Mouse (Mus musculus) T-helper 1 cell (primary cell): ENCODE measurements around the gene Pde4d.

Experiments
- in situ Hi-C: fragments of 300-600 bp; cut with MboI, MseI; formaldehyde crosslinking; loops from one replicate; pipeline ENCODE4 v1.15.1; 2025; ENCODE audit warnings: high pct_unique_total_duplicates

The Pde4d gene

DNA sequence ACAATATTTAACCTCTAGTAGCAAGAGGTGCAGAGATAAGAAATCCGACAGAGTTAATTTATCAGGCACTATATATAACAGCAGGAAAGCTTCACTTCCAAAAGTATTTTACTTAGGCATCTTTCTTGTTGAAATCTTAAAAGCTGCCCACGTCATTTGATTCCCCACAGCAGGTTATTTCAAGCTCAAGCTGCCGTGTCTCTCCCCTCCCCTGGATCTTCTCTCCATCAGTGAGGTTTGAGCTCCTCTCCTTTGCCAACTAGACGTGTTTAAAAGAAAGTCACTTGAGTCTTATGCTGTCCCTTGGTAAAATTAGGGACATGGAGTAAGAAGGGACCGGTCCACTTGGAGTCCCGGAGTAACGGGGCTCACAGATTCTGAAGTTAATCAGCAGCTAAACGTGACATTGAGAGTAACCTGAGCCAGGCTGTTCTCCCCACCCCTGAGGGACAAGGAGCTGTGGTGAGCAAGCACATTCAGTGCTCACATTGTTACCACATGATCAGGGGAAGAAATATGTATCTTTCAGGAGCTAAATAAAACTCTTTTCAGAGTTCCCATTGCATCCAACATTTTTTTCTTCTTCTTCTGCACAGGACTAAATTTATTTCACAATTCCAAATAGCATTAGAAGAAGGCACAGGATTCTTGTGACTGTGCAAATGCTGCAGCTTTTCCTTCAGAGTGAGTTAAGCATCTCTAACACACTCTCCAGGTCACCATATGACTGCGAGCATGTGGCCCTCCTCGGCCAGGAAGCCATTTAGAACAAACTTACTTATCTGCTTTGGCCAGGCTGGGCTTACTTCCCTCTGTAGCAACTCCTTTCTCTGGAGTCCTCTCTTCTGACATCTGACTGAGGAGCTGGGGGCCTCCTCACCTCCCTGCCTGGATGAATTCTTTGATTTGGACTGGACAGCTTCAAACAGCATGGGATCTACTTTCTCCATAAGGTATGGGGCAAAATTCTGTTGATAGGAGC is at the start of gene Pde4d:
Gene Pde4d (plus strand): TSS at position 833 of the 982 bp plus-strand sequence.
- in situ Hi-C loops: no loop called here

DNA sequence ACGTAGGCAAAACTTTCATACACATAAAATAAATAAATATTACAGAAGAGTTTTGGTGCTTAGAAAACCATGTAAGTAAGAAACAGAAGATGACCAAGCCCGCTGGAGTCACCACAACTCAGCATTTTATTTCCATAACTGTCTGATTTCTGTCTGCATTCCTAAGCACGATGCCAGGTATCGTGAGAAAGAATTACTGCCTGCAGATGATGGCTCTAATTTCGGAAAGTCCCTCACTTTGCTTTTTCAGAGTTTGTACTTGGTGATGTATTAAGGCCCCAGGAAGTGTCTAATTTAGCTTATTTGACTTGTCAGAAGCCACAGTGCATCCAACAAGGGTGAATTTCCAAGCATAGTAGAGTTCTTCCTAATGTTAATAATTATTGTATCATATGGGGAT is 46.6 kb upstream of the Pde4d start:
- in situ Hi-C loops: no loop called here

DNA sequence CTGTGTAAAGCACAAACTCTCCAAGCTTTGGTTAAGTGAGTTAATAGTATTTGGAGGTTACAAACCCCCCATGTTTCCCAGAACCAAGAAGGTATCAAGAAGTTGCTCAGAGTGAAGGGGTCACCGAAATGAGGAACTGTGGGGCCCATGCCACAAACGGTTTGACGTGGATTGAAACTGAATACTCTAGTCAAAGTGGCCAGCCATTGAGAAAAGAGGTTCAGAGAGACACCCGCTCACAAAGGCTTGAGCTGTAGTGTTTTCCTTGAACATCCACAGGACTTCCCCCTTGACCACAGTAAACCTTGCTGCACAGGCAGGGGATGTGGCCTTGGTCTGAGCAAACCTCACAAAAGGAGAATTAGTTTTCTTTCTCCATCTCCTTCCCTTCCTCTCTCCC is 45.4 kb upstream of the Pde4d start:
- in situ Hi-C loops: no loop called here

DNA sequence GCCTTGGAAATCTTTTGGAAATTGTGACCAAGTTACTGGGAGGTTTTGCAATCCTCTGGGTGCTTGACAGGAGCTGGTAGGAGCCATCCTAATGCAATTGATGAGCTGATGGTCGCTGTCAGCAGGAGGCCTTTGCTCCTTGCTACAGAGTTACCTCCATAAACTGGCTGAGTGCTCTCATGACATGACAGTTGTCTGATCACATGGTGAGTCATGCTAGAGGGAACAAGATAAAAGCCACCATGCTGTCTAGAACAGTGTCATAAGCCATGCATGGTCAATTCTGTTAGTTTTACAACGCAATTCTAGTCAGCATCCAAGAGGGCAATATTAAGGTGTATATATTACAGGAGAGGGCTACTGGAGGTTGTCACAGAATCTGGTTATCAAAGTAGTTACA is 34.3 kb upstream of the Pde4d start:
- in situ Hi-C loops: loop anchor here (5.0 kb wide), 1 partner anchor 43 kb away; no protein-coding TSS in a partner anchor

DNA sequence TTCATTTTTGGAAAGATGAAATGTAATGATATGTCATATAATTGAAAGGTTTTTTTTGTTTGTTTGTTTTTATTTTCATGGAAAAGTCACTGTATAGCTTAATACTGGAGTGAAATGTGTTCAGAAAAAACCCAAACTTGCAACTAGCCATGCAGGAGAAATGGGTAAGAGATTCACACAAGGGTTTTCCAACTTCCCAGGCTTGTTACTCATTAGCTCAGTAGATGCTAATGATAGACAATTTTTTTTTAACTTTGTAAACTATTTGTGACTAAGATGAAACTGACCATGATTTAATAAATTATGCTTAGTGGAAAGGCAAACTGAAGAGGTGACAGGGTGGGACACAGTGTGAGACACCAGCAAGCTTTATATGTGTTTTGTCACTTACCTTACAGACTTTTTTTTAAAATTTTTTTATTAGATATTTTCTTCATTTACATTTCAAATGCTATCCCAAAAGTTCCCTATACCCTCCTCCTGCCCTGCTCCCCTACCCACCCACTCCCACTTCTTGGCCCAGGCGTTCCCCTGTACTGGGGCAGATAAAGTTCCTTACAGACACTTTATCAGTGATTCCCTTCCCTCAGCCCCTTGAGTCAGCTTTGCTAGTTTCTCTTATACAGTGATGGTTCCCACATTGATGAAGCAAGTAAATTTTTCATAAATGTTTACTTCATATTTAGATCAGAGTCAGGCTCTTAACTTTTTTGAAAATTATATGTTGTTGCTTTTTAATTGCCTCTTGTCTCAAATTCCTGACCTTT is 30.8 kb upstream of the Pde4d start:
- in situ Hi-C loops: loop anchor here (5.0 kb wide), 1 partner anchor 47 kb away; no protein-coding TSS in a partner anchor

DNA sequence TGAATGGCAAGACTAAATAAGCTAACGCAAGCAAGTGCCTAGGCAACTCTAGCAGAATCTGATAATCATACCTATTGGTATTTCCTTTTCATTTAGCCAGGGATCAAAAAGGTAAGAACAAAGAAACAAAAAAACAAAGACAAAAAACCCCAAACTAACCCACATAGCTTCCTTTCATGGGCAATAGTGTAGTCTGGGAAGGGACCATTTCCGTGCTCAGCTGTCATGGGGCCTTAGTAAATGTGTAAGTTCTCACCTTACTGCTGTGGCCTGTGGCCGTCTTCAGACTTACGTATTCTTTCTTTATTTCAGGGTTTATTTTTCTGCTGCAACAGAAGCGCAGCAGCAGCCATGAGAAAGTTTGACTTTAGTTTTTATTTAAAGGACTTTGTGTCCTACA is 23.4 kb upstream of the Pde4d start:
- in situ Hi-C loops: no loop called here

DNA sequence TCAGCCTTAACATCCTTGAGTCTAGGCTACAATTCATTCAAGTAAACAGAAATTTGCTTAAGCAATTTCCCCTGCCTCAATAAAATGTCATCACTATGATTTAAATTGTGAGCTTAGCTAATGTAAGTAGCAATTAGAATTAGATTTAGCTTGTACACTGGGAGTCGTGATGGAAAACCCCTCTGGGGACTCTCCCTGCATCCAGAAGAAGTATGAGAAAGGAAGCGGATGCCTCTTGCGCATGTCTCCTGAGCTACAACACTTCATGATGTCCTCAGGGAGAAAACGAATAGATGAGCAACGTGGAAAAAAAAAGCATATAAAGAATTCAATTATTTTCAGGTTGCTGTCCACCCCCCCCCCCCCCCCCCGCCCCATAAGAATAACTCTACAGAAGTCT is 20.9 kb upstream of the Pde4d start:
- in situ Hi-C loops: no loop called here

DNA sequence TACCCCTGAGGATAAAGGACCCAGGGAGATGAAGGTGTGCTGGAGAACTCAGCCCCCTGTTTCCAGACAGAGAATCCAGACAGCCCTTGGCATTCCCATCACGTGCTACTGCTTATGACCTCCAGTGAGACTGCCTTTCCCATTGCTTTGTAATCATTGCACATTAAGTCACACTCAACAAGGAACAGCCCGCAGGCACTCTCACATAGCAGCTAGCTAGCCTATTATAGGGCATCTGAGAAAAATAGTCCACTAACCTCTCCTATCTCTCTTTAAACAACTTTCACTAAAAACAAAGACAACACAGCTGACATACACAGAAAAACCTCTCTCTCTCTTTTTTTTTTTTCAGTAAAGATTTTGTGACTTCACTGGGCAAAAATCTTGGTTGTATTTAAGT is 20.1 kb upstream of the Pde4d start:
- in situ Hi-C loops: no loop called here

DNA sequence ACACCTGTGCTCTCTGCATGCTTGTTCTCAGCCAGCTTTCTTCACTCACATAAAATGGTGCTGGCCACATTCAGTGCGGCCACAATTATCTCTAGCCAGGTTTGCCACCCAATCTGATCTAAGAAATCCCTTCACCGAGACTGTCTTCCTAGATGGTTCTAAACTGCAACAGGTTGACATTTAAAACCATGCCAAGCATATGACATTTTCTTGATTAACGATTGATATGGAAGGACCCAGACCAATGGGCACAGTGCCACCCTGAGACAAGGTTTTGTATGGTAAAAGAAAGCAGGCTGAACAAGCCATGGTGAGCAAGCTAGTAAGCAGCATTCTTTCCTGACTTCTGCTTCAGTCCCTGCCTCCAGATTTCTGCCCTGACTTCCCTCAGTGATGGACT is 18.0 kb upstream of the Pde4d start:
- in situ Hi-C loops: no loop called here

DNA sequence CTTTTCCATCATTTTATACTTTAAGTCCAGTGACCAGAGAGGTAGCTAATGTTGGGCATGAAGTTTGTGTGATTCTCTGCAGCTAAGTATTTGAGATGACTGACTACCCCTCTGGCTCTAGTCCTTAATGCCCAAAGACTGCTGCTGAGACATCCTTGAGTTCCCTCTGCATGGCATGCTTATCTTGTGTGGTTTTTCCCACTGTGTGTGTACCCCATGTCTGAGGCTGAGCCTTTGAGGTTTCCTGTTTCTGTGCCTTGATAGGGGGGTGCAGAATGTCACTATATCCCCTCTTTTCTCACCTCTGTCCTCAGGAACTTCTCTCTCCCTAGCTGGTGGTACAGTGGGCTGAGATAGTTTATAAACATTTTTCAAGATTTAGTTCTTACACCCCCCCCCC is 14.1 kb upstream of the Pde4d start:
- in situ Hi-C loops: no loop called here

DNA sequence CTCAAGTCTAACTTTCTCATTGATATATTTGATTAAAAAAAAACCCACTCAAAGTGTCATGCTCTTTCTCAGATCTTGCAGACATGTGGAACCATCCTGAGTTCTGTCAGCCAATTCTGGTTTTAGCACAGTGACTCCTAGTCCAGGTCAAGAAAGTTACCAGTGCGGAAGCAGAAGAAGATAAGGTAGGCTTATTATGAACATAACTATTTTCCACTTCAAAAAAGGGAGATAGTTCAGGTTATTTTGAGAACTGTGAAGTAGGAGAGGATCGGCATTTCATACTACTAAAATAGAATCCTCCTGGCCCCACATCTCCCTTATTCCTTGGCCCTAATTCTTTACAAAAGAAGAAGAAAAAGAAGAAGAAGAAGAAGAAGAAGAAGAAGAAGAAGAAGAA is 12.3 kb upstream of the Pde4d start:
- in situ Hi-C loops: no loop called here

DNA sequence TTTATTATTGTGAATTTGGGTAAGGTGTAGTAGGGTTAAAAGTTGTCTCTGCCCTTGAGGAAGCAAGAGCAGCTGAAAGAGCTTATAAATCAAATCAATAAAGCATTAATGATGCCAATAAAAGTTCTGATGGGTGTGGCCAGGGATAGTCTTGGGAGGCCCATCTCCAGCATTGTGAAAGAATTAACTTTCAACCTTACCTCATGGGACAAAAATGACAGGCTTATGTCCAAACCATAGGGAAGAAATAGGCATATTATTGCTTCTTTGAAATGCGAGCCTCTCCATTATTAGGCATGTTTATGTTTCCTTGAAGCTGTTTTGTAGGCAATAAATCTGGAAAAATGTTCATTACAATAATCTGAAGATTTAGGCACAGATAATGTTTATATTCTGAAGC is 10.7 kb upstream of the Pde4d start:
- in situ Hi-C loops: no loop called here

DNA sequence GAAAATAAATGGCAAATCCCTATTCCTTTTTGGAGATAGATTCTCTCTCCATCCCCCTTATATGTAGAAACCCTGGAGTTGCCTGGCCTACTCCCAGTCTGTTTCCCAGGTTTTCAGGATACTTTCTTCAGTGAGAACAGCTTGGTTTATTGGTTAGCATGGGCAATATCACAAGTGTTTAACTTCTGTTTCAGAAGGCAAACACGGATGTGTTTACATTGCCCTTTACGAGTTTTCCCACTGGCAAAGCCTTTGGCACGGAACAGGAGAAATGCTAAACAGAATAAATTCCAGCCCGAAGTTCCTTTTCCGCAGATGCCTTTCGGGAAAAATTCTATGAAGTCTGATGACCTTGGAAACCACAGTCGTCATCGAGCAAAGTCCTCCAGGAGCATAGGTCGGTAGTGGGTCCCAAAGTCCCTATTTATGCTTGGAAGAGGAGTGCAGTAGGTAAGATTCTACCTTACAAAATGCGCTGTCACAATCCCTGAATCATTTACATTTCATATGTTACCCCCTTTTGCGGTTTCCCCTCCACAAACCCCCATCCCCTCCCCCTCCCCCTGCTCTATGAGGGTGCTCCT is 1.3 kb upstream of the Pde4d start:
- in situ Hi-C loops: no loop called here

DNA sequence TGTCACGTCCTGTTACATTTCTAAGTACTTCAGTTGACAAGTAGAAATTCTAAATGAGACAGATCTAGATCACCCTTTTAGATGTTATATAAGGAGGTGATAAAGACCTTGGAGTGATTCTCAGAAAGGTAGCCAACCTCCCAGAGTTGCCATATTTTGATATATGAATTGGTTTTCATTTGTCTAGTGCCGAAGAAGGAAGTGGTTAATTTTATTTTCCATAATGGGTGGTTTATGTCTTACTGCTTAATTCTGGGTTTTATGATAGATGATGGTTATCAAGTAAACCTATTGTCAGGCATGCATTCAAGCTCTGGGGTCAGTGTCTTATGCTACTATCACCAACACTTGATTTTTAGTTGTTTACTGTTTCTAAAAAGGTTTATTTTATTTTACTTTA is 1.4 kb downstream of the Pde4d start:
- in situ Hi-C loops: no loop called here

DNA sequence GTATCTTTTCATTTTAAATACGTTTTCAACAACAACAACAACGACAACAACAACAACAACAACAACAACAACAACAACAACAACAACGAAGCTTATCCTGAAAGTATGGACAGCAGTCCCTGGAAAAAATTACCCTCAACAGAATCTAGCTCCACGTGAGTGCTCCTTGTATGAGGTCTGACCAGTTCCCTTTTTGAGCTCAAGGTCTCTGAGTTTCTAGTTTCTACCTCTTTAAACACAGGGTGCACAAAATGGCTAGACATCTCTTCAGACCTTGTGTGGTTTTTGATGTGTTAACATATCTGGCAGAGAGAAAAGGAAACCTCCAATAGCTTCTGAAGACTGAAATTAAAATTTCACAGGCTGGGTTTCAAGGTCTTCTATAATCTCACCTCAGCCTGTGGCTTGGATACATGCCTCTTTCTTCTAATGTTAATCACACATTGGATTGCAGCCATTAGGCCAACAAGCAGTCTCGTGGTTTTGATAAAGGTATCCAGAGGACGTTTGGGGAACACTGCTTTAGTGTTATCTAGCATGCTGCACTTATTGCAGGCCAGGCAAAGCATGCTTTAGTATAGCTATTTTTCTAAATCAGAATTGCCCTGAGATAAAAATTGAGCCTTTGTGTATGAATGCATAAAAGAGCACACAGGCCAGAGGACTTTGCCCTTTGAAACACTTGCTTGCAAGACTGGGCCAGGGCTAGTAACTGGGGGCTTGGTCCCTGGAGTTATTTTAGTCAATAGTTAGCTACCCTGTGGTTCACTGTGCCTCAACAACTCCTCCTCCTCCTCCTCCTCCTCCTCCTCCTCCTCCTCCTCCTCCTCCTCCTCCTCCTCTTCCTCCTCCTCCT is 3.5 kb downstream of the Pde4d start:
- in situ Hi-C loops: no loop called here

DNA sequence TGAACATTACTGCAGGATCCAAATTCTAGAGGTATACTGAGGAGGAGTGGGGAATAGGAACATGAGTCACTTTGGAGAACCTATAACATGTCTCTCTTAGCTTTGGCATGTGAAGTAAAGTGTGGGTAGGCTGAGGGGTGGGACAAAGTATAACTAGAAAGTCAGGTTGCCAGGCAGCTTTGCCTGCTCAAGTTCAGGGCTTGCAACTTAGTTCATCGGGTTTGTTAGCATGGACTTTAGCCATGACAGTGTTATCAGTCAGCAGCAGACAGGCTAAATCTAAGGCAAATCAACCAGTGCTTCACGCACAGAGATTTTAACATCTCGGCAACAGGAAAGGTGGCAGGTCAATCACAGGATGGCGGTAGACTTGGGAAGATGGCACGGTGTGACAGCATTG is 12.8 kb downstream of the Pde4d start:
- in situ Hi-C loops: no loop called here

DNA sequence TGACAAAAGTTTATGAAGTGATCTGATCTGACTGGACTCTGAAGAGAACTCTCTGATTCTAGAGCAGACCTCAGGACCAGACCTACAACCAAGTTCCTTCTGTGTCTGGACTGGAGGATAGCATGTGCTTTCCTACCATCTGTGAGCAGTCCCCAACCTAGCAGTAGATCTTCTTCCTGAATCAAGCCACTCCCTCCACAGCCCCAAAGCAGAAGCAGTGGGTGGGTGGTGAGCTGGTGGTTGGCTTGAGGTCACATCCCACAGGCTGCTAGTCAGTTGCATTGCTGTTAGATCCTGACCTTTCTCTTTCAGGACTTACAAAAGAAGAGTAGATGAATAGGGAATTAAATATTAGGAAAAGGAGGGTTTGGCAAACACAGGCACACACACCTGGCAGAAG is 16.0 kb downstream of the Pde4d start:
- in situ Hi-C loops: no loop called here

DNA sequence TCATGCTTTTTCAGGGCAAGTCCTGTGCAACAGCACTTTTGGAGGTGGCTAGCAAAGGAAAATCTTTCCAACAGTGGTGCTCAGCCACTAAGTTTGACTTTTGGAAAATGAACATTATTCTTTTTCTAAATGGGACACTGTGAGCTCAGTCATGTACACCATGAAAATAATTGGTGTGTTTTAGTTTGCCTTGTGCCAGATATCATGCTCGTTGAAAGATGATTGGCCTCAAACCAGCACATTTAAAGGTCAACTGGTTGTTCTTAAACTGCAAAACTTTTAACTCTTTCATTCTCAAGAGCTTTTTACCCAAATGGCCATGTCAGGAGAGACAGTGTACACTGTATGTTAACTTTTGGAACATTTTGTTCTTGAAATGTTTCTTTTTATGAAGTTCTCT is 17.3 kb downstream of the Pde4d start:
- in situ Hi-C loops: no loop called here

DNA sequence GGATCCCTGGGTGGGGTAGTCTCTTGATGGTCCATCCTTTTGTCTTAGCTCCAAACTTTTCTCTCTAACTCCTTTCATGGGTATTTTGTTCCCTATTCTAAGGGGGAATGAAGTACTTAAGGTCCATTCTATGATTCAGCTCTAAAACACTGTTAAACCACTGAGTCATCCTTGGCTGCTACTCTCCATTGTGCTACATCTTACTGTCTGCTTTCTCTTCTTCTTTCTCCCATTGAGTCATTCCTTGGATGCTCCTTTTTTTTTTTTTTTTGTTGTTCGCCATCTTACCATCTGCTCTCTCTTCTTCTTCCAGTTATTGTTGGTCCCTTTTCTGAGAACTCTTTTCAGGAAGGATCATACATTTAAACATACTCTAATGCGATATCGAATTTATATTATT is 30.7 kb downstream of the Pde4d start:
- in situ Hi-C loops: no loop called here

DNA sequence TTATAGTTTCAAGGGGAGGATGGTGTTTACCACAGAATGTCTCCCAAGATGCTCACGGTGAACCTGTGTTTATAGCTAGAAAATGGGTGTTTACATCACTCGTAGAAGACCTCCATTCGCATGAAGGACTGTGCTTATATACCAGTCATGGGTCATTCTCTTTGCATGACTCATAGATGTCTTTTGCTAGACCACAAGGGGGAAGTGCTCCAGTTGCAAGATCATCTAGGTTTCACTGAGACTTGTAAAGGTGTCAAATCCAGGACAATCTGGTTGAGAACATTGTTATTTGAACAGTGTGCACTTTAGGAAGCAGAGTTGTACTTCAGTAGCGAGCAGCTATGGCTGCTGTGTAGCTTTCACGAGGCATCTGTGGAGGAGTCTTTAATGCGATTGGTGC is 35.3 kb downstream of the Pde4d start:
- in situ Hi-C loops: no loop called here

DNA sequence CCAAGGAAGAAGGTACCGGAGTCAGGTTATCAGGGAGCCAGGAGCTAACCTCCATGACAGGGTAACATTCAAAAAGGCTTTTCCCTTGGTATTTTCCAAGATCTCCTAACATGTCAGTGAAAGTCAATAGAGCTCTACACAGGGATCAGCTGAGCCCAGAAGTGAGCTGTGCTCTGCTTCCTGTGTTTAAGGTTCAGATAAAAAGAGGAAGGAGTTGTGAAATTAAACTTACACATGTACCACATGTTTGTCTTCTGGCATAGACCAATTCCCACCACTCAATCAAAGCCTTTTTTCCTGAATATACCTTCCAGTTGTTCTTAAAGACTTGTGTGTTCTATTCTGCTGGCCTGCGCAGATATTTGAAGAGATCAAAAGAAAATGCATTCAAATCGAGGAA is 37.3 kb downstream of the Pde4d start:
- in situ Hi-C loops: no loop called here
